Mouse (Mus musculus) layer of hippocampus, postnatal 10 days (tissue): ENCODE data around the gene Rnf145. TPM values are rescaled to one million over a fixed set of nuclear protein-coding genes. Genes with fewer than 3 reads are reported as not detected.

Source experiments
- DNase-seq, 2 experiments: peaks; one replicate each; pipeline ENCODE4 v3.0.0; 2021; ENCODE audit warnings: low spot score in 2 of 2
- total RNA-seq, 2 experiments: library from RNA; stranded (reverse); gene quantifications; 2 replicates each; pipeline ENCODE4 v1.2.3; 2021

Gene Rnf145
- total RNA-seq, 2 experiments from 2014 or later, result 91.6 to 119 TPM

GRCm38 (mm10) chr11:44532846-44533781 is 14.3 kb downstream of the Rnf145 start:
- DNase-seq, result no peak

- DNase-seq, result no peak
These were observed 16.4 kb downstream of the Rnf145 start for GRCm38 (mm10) chr11:44534999-44535750.

GRCm38 (mm10) chr11:44537403-44537802 is 18.6 kb downstream of the Rnf145 start:
- no peak for DNase-seq

- DNase-seq, result no peak
These were observed 19.3 kb downstream of the Rnf145 start for GRCm38 (mm10) chr11:44538101-44538500.

GRCm38 (mm10) chr11:44538501-44539290 is 19.9 kb downstream of the Rnf145 start:
- DNase-seq, result no peak

GRCm38 (mm10) chr11:44539291-44539930 is 20.6 kb downstream of the Rnf145 start:
- DNase-seq, result no peak

GRCm38 (mm10) chr11:44540243-44540642 is 21.5 kb downstream of the Rnf145 start:
- no peak for DNase-seq

GRCm38 (mm10) chr11:44541280-44541679 is 22.5 kb downstream of the Rnf145 start:
- no peak for DNase-seq

- DNase-seq, result no peak
These were observed 23.0 kb downstream of the Rnf145 start for GRCm38 (mm10) chr11:44541813-44542212.

- no peak for DNase-seq
These were observed 24.8 kb downstream of the Rnf145 start for GRCm38 (mm10) chr11:44543593-44543992.

- no peak for DNase-seq
These were observed 25.2 kb downstream of the Rnf145 start for GRCm38 (mm10) chr11:44543996-44544395.

- DNase-seq, result no peak
These were observed 26.4 kb downstream of the Rnf145 start for GRCm38 (mm10) chr11:44545181-44545580.

- DNase-seq, result no peak
These were observed 27.5 kb downstream of the Rnf145 start for GRCm38 (mm10) chr11:44546250-44546649.

GRCm38 (mm10) chr11:44547651-44548196 is 29.0 kb downstream of the Rnf145 start:
- DNase-seq, result no peak

- DNase-seq, result no peak
These were observed 30.1 kb downstream of the Rnf145 start for GRCm38 (mm10) chr11:44548816-44549215.

GRCm38 (mm10) chr11:44549511-44550278 is 30.9 kb downstream of the Rnf145 start:
- no peak for DNase-seq

- no peak for DNase-seq
These were observed 32.2 kb downstream of the Rnf145 start for GRCm38 (mm10) chr11:44550996-44551395.

GRCm38 (mm10) chr11:44554339-44554738 is 35.6 kb downstream of the Rnf145 start:
- DNase-seq, result no peak

GRCm38 (mm10) chr11:44558521-44558920 is 39.8 kb downstream of the Rnf145 start:
- no peak for DNase-seq

GRCm38 (mm10) chr11:44559466-44559865 is 40.7 kb downstream of the Rnf145 start:
- DNase-seq, result no peak
